Mouse (Mus musculus): ENCODE measurements at regions not wholly inside any gene's neighbourhood (a gene's known extent, or its start where the extent isn't known, plus 50 kb on each side); places are given as distances from the start of the nearest gene placed in this dataset.
"Not testable (repeated sequence)": the region's sequence is repeated elsewhere in the genome, so short reads cannot be mapped to it uniquely, and the experiment has no call there.

- no peak for DNase-seq (ENCODE audit: low spot score in 2 of 2)
Measured at GRCm38 (mm10) chr1:12025791-12026190, 611.9 kb downstream of the A830018L16Rik start.

- DNase-seq (ENCODE audit: low spot score in 2 of 2) = no peak
Measured at GRCm38 (mm10) chr1:12027442-12027841, 613.5 kb downstream of the A830018L16Rik start.

GRCm38 (mm10) chr1:12028074-12028473, 614.2 kb downstream of the A830018L16Rik start:
- DNase-seq (ENCODE audit: low spot score in 2 of 2) = no peak

- no peak for DNase-seq (ENCODE audit: low spot score in 2 of 2)
Measured at GRCm38 (mm10) chr1:12051931-12052482, 638.1 kb downstream of the A830018L16Rik start.

- DNase-seq (ENCODE audit: low spot score in 2 of 2) = no peak
Measured at GRCm38 (mm10) chr1:12055865-12056560, 642.1 kb downstream of the A830018L16Rik start.

- no peak for DNase-seq (ENCODE audit: low spot score in 2 of 2)
Measured at GRCm38 (mm10) chr1:12065016-12065513, 651.2 kb downstream of the A830018L16Rik start.

GRCm38 (mm10) chr1:12092564-12093504, 678.9 kb downstream of the A830018L16Rik start:
- no peak for DNase-seq (ENCODE audit: low spot score in 2 of 2)

GRCm38 (mm10) chr1:12115041-12115828, 701.3 kb downstream of the A830018L16Rik start:
- no peak for DNase-seq (ENCODE audit: low spot score in 2 of 2)

GRCm38 (mm10) chr1:12117083-12117482, 703.2 kb downstream of the A830018L16Rik start:
- no peak for DNase-seq (ENCODE audit: low spot score in 2 of 2)

GRCm38 (mm10) chr1:12120926-12121325, 707.0 kb downstream of the A830018L16Rik start:
- DNase-seq (ENCODE audit: low spot score in 2 of 2) = no peak

GRCm38 (mm10) chr1:12126611-12127010, 712.7 kb downstream of the A830018L16Rik start:
- DNase-seq (ENCODE audit: low spot score in 2 of 2) = not testable (repeated sequence)

- no peak for DNase-seq (ENCODE audit: low spot score in 2 of 2)
Measured at GRCm38 (mm10) chr1:12170503-12170902, 756.6 kb downstream of the A830018L16Rik start.

- no peak for DNase-seq (ENCODE audit: low spot score in 2 of 2)
Measured at GRCm38 (mm10) chr1:12189646-12190233, 775.8 kb downstream of the A830018L16Rik start.

GRCm38 (mm10) chr1:12192588-12192987, 778.7 kb downstream of the A830018L16Rik start:
- DNase-seq (ENCODE audit: low spot score in 2 of 2) = no peak

- DNase-seq (ENCODE audit: low spot score in 2 of 2) = no peak
Measured at GRCm38 (mm10) chr1:12231089-12231488, 817.2 kb downstream of the A830018L16Rik start.

GRCm38 (mm10) chr1:12242090-12242489, 828.2 kb downstream of the A830018L16Rik start:
- no peak for DNase-seq (ENCODE audit: low spot score in 2 of 2)

GRCm38 (mm10) chr1:12282493-12282892, 868.6 kb downstream of the A830018L16Rik start:
- DNase-seq (ENCODE audit: low spot score in 2 of 2) = no peak

- no peak for DNase-seq (ENCODE audit: low spot score in 2 of 2)
Measured at GRCm38 (mm10) chr1:12285551-12285950, 871.6 kb downstream of the A830018L16Rik start.

GRCm38 (mm10) chr1:12286026-12286425, 872.1 kb downstream of the A830018L16Rik start:
- no peak for DNase-seq (ENCODE audit: low spot score in 2 of 2)

GRCm38 (mm10) chr1:12288521-12288920, 874.6 kb downstream of the A830018L16Rik start:
- no peak for DNase-seq (ENCODE audit: low spot score in 2 of 2)

GRCm38 (mm10) chr1:12291787-12292186, 877.9 kb downstream of the A830018L16Rik start:
- DNase-seq (ENCODE audit: low spot score in 2 of 2) = no peak

All from layer of hippocampus, adult 8-10 months (tissue).